Mouse (Mus musculus) ES-E14 (cell line): ENCODE measurements around the gene Cd82.

Source experiments
- CHD2 ChIP-seq: IDR thresholded peaks from 2 replicates; pipeline ENCODE4 v1.6.1; 2014; ENCODE audit warnings: mild to moderate bottlenecking, low read depth, low read length, inconsistent platforms
- HCFC1 ChIP-seq: IDR thresholded peaks from 2 replicates; pipeline ENCODE4 v1.6.1; 2012; ENCODE audit warnings: low read length, inconsistent platforms, borderline replicate concordance; ENCODE audit not compliant: insufficient read depth

- TF ChIP-seq CHD2: no peak
- TF ChIP-seq HCFC1: no peak
Measured at GRCm38 (mm10) chr2:93454817-93455591, 7.9 kb downstream of the Cd82 start.
